Mouse (Mus musculus): ENCODE measurements around the gene Cenpa.
"Not testable (repeated sequence)": the region's sequence is repeated elsewhere in the genome, so short reads cannot be mapped to it uniquely, and the experiment has no call there.

Cenpa gene

GRCm38 (mm10) chr5:30646036-30646435 lies 20.5 kb upstream of the Cenpa start:
- no peak for DNase-seq (ENCODE audit: low read depth, low spot score)

- DNase-seq (ENCODE audit: low read depth, low spot score) = no peak
These were observed 19.2 kb upstream of the Cenpa start for GRCm38 (mm10) chr5:30647396-30647795.

GRCm38 (mm10) chr5:30647815-30648560 lies 18.6 kb upstream of the Cenpa start, which contains the start of gene Slc35f6:
Gene Slc35f6, plus strand, starts transcription at chr5:30647933.
- peak; percentile 86 for DNase-seq (ENCODE audit: low read depth, low spot score)

GRCm38 (mm10) chr5:30649558-30649957 lies 17.0 kb upstream of the Cenpa start:
- no peak for DNase-seq (ENCODE audit: low read depth, low spot score)

- DNase-seq (ENCODE audit: low read depth, low spot score) = peak; percentile 39
These were observed 15.8 kb upstream of the Cenpa start for GRCm38 (mm10) chr5:30650756-30651155.

GRCm38 (mm10) chr5:30651554-30651953 lies 15.0 kb upstream of the Cenpa start:
- peak; percentile 79 for DNase-seq (ENCODE audit: low read depth, low spot score)

- DNase-seq (ENCODE audit: low read depth, low spot score) = no peak
These were observed 13.3 kb upstream of the Cenpa start for GRCm38 (mm10) chr5:30653246-30653645.

GRCm38 (mm10) chr5:30655042-30655441 lies 11.5 kb upstream of the Cenpa start:
- no peak for DNase-seq (ENCODE audit: low read depth, low spot score)

GRCm38 (mm10) chr5:30655526-30656195 lies 10.9 kb upstream of the Cenpa start:
- peak; percentile 54 for DNase-seq (ENCODE audit: low read depth, low spot score)

- DNase-seq (ENCODE audit: low read depth, low spot score) = no peak
These were observed 7.5 kb upstream of the Cenpa start for GRCm38 (mm10) chr5:30659042-30659441.

GRCm38 (mm10) chr5:30660278-30660677 lies 6.3 kb upstream of the Cenpa start:
- no peak for DNase-seq (ENCODE audit: low read depth, low spot score)

- DNase-seq (ENCODE audit: low read depth, low spot score) = no peak
These were observed 5.8 kb upstream of the Cenpa start for GRCm38 (mm10) chr5:30660813-30661212.

GRCm38 (mm10) chr5:30665360-30665759 lies 1.2 kb upstream of the Cenpa start:
- DNase-seq (ENCODE audit: low read depth, low spot score) = no peak

GRCm38 (mm10) chr5:30665968-30666367 lies 609 bp upstream of the Cenpa start:
- no peak for DNase-seq (ENCODE audit: low read depth, low spot score)

GRCm38 (mm10) chr5:30667215-30667614 lies 638 bp downstream of the Cenpa start:
- DNase-seq (ENCODE audit: low read depth, low spot score) = no peak

- DNase-seq (ENCODE audit: low read depth, low spot score) = no peak
These were observed 1.1 kb downstream of the Cenpa start for GRCm38 (mm10) chr5:30667686-30668085.

GRCm38 (mm10) chr5:30668637-30669495 lies 2.3 kb downstream of the Cenpa start:
- peak; percentile 42 for DNase-seq (ENCODE audit: low read depth, low spot score)

- DNase-seq (ENCODE audit: low read depth, low spot score) = no peak
These were observed 2.9 kb downstream of the Cenpa start for GRCm38 (mm10) chr5:30669496-30669830.

- DNase-seq (ENCODE audit: low read depth, low spot score) = no peak
These were observed 3.5 kb downstream of the Cenpa start for GRCm38 (mm10) chr5:30670091-30670490.

GRCm38 (mm10) chr5:30674001-30674400 lies 7.4 kb downstream of the Cenpa start:
- DNase-seq (ENCODE audit: low read depth, low spot score) = no peak

- DNase-seq (ENCODE audit: low read depth, low spot score) = no peak
These were observed 10.2 kb downstream of the Cenpa start for GRCm38 (mm10) chr5:30676800-30677199.

GRCm38 (mm10) chr5:30678069-30678468 lies 11.5 kb downstream of the Cenpa start:
- not testable (repeated sequence) for DNase-seq (ENCODE audit: low read depth, low spot score)
